Mouse (Mus musculus) G1E (cell line): Measurements from ENCODE around the gene Zdhhc22. TPM values are rescaled to one million over a fixed set of nuclear protein-coding genes. Genes with fewer than 3 reads are reported as not detected.

Experiments
- ATAC-seq: 2 replicates; pipeline ENCODE4 v1.8.0; 2016; ENCODE audit warnings: mild to moderate bottlenecking; ENCODE audit not compliant: insufficient number of reproducible peaks, poor library complexity, low FRiP score, severe bottlenecking; ENCODE audit errors: extremely low read depth
- DNase-seq: peaks from one replicate; pipeline ENCODE4 v3.0.0; 2012; ENCODE audit warnings: low spot score
- H3K27me3 ChIP-seq: 2 replicates; pipeline ENCODE4 v1.6.1; 2012; ENCODE audit warnings: mild to moderate bottlenecking, low read length, inconsistent platforms; ENCODE audit not compliant: insufficient read depth
- H3K36me3 ChIP-seq: replicated peaks from 2 replicates; pipeline ENCODE3; 2012; ENCODE audit warnings: mild to moderate bottlenecking, inconsistent platforms
- H3K4me1 ChIP-seq: 2 replicates; pipeline ENCODE4 v1.6.1; 2012; ENCODE audit warnings: low read depth, low read length, inconsistent platforms, mixed read lengths; ENCODE audit not compliant: insufficient read depth
- H3K4me3 ChIP-seq: 2 replicates; pipeline ENCODE4 v1.5.1; 2012; ENCODE audit warnings: low read depth, mild to moderate bottlenecking, inconsistent platforms, low read length, moderate library complexity, mixed read lengths
- H3K9me3 ChIP-seq: replicated peaks from 2 replicates; pipeline ENCODE4 v1.6.1; 2012; ENCODE audit warnings: inconsistent platforms
- CTCF ChIP-seq: IDR thresholded peaks from 2 replicates; pipeline ENCODE4 v1.5.1; 2012; ENCODE audit warnings: low read depth, low read length, inconsistent platforms, mixed read lengths
- GATA1 ChIP-seq: IDR thresholded peaks from 2 replicates; pipeline ENCODE4 v1.6.1; 2012; ENCODE audit warnings: borderline replicate concordance, low read length, inconsistent platforms, mixed read lengths
- GATA2 ChIP-seq: IDR thresholded peaks from 2 replicates; pipeline ENCODE4 v1.6.1; 2012; ENCODE audit warnings: low read depth, low read length, inconsistent platforms, borderline replicate concordance
- POLR2AphosphoS5 ChIP-seq: IDR thresholded peaks from 2 replicates; pipeline ENCODE4 v1.6.1; 2012; ENCODE audit warnings: low read depth, low read length, inconsistent platforms; ENCODE audit not compliant: insufficient replicate concordance
- TAL1 ChIP-seq: conservative IDR thresholded peaks from 2 replicates; pipeline ENCODE4 v1.6.1; 2012; ENCODE audit warnings: low read depth, low read length, inconsistent platforms, mixed read lengths
- polyA plus RNA-seq: library from polyadenylated mRNA; stranded (reverse); fragments of >175 nt; gene quantifications from 2 replicates; pipeline ENCODE4 v1.2.3, GENCODE M21; 2012
- total RNA-seq, 2 experiments: library from RNA; stranded (forward) in 1 of 2; stranded (reverse) in 1 of 2; fragments of 200-1000 nt in 1 of 2; fragments of >200 nt in 1 of 2; fragmentation: Nextera tagmentation in 1 of 2; gene quantifications; 2 replicates each; pipeline ENCODE4 v1.2.3; 2014 to 2017

Gene Zdhhc22
- total and polyA plus RNA-seq, 3 experiments = 0.11 TPM; not detected in 2

DNA sequence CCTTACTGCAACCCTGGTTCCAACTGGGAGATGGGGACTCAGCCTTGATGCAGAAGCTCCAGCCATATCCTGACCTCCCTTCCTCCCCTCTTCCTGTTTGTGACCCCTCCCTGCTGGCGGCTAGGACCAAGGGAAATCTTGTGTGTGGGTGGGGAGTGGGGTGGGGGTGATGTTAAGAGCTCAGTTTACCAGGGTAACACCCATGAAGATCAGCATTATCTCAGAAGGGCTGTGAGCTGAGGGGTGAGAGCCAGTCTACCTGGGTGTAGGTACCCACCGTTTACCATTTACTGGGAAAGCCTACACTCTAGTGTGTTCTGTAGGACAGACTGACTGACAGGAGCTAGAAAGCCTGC, 503 bp upstream of the Zdhhc22 start:
- Histone ChIP-seq H3K4me3 (no peak overlapping the region), H3K9me3 (no peaks in the 10 kb centered on the region), H3K27me3 (peaks cover 14% of the 10 kb centered on the region; the same call in 1 of the 2 replicates), H3K36me3 (no peaks in the 10 kb centered on the region), H3K4me1 (no peaks in the 10 kb centered on the region)
- TF ChIP-seq GATA2 = no peak
- no peak for TF ChIP-seq TAL1
- TF ChIP-seq CTCF = no peak
- ATAC-seq = no peak
- DNase-seq = no peak

DNA sequence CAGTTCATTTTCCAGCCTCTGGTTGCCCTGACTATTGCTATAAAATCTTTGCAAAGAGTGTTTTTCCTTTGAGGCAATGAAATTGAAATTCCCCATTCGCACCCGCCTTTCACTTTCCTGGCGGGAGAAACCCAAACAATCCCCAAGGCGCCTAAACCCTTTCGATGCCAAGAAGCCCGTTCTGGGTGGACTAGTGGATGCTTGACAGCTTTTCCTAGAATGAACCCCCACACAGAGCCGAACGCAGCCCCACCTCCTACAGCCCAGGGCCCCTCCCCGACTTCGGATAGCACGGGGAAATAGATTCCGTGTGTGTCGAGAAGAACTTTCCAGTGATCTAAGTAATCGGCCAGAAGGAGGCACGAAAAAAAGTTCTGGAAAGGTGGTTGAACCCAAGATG, 852 bp downstream of the Zdhhc22 start:
- no peaks in the 10 kb centered on the region for H3K9me3 ChIP-seq
- no peak for ATAC-seq
- DNase-seq = no peak
- TF ChIP-seq GATA2 (no peak), TAL1 (no peak), GATA1 (no peak), POLR2AphosphoS5 (no peak), CTCF (no peak)
- no peaks in the 10 kb centered on the region for H3K4me1 ChIP-seq
- no peaks in the 10 kb centered on the region for H3K36me3 ChIP-seq
- H3K27me3 ChIP-seq = peaks cover 14% of the 10 kb centered on the region; the same call in 1 of the 2 replicates
- no peak overlapping the region for H3K4me3 ChIP-seq

DNA sequence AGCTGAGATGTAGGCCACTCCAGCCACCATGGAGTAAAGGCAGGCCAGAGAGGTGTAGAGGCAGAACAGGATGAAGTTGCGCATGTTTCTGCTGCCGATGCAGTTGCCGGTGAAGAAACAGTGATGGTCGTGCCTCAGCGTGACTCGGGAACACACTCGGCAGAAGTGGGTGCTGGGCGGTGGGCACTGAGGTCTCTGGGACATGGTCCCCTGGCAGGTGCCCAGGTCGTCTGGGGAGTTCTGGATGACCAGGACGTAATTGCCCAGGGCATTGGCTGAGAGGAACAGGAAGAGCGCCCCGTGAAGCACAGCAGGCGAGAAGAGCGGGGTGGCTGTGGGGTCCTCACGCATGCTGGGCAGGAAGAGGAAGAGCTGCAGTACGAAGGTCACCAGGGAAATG, 2.0 kb downstream of the Zdhhc22 start:
- Histone ChIP-seq H3K36me3 (no peaks in the 10 kb centered on the region), H3K4me3 (no peak overlapping the region), H3K4me1 (no peaks in the 10 kb centered on the region), H3K9me3 (no peaks in the 10 kb centered on the region), H3K27me3 (peaks cover 17% of the 10 kb centered on the region; the same call in 1 of the 2 replicates)
- TF ChIP-seq GATA1 (no peak), GATA2 (no peak), TAL1 (no peak), CTCF (no peak), POLR2AphosphoS5 (no peak)
- no peak for DNase-seq
- ATAC-seq = no peak

DNA sequence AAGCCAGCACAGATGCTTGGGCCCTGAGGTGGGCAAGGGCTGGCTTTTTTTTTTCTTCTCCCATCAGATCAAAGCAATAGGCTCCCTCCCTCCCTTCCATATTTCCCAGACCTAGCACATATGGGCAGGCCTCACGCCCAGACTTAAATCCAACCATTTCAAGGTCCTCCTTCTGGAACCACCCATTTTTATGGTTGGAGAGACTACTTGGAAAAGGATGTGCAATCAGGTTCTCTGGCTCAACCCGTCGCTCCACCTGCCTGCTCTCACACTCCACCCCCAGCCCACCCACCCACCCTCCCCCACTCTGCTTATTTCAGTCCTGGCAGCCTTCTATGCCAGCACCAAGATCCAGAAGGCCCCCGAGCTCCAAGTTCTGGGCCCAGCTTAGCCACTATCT, 3.7 kb downstream of the Zdhhc22 start:
- H3K4me1 ChIP-seq = no peaks in the 10 kb centered on the region
- no peak for TF ChIP-seq POLR2AphosphoS5
- TF ChIP-seq GATA1 = no peak
- TF ChIP-seq CTCF = no peak
- TF ChIP-seq GATA2 = no peak
- TF ChIP-seq TAL1 = no peak
- DNase-seq = no peak
- no peaks in the 10 kb centered on the region for H3K9me3 ChIP-seq
- H3K27me3 ChIP-seq = peaks cover 20% of the 10 kb centered on the region; the same call in 1 of the 2 replicates
- no peak for ATAC-seq
- H3K36me3 ChIP-seq = no peaks in the 10 kb centered on the region
- H3K4me3 ChIP-seq = no peak overlapping the region

DNA sequence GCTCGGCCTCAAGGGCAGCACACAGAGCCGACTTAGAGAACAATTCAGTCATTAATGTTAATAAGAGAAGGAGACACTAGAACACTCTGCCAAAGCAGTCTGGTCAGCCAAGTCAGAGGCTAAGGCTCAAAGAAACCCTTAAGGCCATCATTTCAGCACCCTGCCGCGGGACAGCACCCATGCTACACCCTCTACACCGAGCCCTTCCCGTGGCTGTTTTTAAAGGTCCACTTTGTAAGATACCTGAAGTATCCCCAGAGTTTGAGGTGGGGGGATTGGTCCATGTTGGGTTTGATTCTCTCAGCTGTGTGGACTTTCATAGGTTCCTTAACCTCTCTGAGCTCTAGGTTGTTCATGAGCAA, 6.1 kb downstream of the Zdhhc22 start:
- 0 out of 2 replicates have a peak, but pooled peaks have one; percentile 18 for ATAC-seq
- no peaks in the 10 kb centered on the region for H3K9me3 ChIP-seq
- H3K27me3 ChIP-seq = peaks cover 36% of the 10 kb centered on the region
- no peak overlapping the region for H3K4me3 ChIP-seq
- no peaks in the 10 kb centered on the region for H3K4me1 ChIP-seq
- TF ChIP-seq POLR2AphosphoS5 (no peak), CTCF (no peak), GATA2 (no peak), TAL1 (no peak), GATA1 (no peak)
- no peaks in the 10 kb centered on the region for H3K36me3 ChIP-seq
- DNase-seq = peak; percentile 67

DNA sequence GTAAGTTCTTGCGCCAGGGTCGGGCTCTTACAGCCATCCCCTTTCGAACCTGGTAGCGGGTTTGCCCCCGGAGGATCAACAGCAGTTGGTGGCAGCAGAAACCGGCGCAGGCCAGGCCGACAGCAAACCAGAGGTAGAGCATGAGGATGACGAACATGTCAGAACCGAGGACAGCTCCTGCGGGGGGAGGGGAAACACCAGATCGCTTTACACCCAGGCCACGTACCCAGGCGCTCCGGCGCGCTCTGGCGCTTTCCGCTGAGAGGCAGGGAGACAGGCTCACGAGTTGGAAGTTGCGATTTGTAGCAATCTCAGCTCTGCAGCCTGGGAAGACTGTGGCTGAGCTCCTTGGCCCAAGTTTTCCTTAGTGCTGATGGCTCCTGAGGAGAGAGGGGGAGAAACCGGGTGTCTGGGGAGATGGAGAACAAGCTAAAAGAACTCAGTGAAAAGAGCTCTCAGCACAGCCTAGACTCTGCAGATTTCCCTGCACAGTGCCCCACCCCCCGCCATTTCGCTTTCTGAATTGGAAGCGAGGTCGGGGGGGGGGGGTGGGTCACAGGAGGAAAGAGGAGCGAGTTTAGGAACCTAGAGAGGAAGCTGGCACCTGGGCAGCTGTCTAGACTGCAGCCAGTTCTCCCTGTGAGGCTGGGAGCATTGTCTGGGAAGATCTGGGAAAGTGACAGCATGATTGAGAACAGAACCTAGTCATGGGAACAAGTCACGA, 6.6 kb downstream of the Zdhhc22 start:
- no peaks in the 10 kb centered on the region for H3K4me1 ChIP-seq
- no peak for TF ChIP-seq GATA1
- TF ChIP-seq GATA2 = no peak
- TF ChIP-seq TAL1 = no peak
- no peak for TF ChIP-seq CTCF
- no peak for TF ChIP-seq POLR2AphosphoS5
- no peak for DNase-seq
- H3K9me3 ChIP-seq = no peaks in the 10 kb centered on the region
- ATAC-seq = no peak
- peaks cover 40% of the 10 kb centered on the region for H3K27me3 ChIP-seq
- H3K4me3 ChIP-seq = no peak overlapping the region
- no peaks in the 10 kb centered on the region for H3K36me3 ChIP-seq

DNA sequence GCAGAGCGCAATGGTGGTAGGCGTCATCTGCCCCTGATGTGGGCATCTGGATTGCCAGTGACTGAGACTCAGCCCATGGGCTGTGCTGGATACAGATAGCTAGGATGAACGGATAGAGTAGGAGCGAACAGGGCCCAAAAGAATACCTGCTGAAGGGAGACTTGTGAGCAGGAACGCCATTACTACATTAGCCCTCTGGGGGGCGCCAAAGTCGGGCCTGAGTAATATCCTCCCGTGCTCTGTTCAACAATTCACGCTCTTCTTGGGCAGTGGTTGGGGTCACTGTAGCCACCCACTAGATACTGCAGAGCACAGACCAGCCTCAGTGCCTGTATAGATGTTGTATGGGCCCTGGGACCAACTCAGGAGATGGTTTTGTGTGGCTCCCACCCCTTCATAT, 9.1 kb downstream of the Zdhhc22 start:
- peaks cover 4% of the 10 kb centered on the region; the same call in 1 of the 2 replicates for H3K4me1 ChIP-seq
- no peak overlapping the region for H3K4me3 ChIP-seq
- DNase-seq (no peak), ATAC-seq (no peak)
- H3K27me3 ChIP-seq = peaks cover 44% of the 10 kb centered on the region
- no peaks in the 10 kb centered on the region for H3K36me3 ChIP-seq
- no peaks in the 10 kb centered on the region for H3K9me3 ChIP-seq
- TF ChIP-seq TAL1 (no peak), GATA2 (no peak), CTCF (peak; percentile 71), POLR2AphosphoS5 (no peak)
